Mouse (Mus musculus): ENCODE measurements around the gene Hs3st2.

DNA sequence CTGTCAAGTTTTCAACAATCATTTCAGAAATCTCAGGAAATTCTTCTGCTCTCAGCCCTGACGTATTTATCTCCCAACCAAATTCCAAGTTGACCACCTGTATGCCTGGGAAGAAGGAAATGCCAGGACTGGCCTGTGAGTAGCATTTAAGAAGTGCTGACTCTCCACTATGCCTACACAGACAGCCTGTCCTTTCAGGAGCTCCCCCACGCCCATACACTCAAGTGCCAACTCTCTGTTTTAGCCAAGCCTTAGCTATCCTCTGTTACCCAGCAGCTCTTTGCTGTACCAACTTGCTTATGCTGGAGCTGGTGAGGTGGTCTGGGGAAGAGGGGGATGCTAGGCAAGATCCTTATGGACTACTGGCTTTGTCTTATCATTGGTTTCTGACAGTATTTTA lies 137.4 kb downstream of the Hs3st2 start:
- TF ChIP-seq CTCF (IDR thresholded peaks at IDR 0.05; ENCODE audit: borderline replicate concordance, extremely low read depth, insufficient read depth, insufficient read length) (no peak), POLR2A (IDR thresholded peaks at IDR 0.05; ENCODE audit: borderline replicate concordance, extremely low read depth, insufficient read depth, insufficient read length, poor library complexity, severe bottlenecking) (no peak)

Data from brain, embryonic 14.5 days (tissue).